Mouse (Mus musculus): ENCODE data around the gene Ccn1. TPM values are rescaled to one million over a fixed set of nuclear protein-coding genes. Genes with fewer than 3 reads are reported as not detected.

Ccn1 gene
- total and polyA plus RNA-seq, 3 experiments, result not detected

DNA sequence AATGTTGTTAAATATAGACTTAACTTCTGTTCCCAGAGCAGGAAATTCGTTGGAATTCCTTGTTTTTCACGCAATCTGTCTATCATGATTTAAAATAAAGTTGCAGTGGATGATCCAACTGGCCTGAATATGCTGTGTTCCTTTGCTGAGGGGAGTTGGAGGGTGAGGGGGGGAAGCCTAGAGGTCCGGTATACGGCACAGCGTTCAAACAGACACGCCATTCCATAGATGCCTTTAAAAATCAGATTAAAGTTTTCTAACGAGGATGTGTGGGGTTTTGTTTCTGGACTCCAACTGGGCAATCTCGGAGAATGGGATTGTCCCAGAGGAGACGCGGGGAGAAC lies 2.2 kb upstream of the Ccn1 start:
- no peak for ATAC-seq (ENCODE audit: extremely low read depth, insufficient number of reproducible peaks, low FRiP score, poor library complexity, severe bottlenecking)
- Histone ChIP-seq H3K36me3 (replicated peaks) (no peaks in the 10 kb centered on the region), H3K4me3 (ENCODE audit: low read depth, low read length) (no peak overlapping the region), H3K9me3 (replicated peaks) (peaks cover 60% of the 10 kb centered on the region), H3K27me3 (ENCODE audit: insufficient read depth, low read length) (no peaks in the 10 kb centered on the region), H3K4me1 (ENCODE audit: insufficient read depth, low read depth, low read length) (no peaks in the 10 kb centered on the region)
- TF ChIP-seq TAL1 (conservative IDR thresholded peaks at IDR 0.05; ENCODE audit: low read depth, low read length) (no peak), CTCF (IDR thresholded peaks at IDR 0.05; ENCODE audit: low read depth, low read length) (no peak), GATA1 (IDR thresholded peaks at IDR 0.05; ENCODE audit: borderline replicate concordance, low read length) (no peak), GATA2 (IDR thresholded peaks at IDR 0.05; ENCODE audit: borderline replicate concordance, low read depth, low read length) (no peak), POLR2AphosphoS5 (IDR thresholded peaks at IDR 0.05; ENCODE audit: insufficient replicate concordance, low read depth, low read length) (no peak)
- no peak for DNase-seq (ENCODE audit: low spot score)

DNA sequence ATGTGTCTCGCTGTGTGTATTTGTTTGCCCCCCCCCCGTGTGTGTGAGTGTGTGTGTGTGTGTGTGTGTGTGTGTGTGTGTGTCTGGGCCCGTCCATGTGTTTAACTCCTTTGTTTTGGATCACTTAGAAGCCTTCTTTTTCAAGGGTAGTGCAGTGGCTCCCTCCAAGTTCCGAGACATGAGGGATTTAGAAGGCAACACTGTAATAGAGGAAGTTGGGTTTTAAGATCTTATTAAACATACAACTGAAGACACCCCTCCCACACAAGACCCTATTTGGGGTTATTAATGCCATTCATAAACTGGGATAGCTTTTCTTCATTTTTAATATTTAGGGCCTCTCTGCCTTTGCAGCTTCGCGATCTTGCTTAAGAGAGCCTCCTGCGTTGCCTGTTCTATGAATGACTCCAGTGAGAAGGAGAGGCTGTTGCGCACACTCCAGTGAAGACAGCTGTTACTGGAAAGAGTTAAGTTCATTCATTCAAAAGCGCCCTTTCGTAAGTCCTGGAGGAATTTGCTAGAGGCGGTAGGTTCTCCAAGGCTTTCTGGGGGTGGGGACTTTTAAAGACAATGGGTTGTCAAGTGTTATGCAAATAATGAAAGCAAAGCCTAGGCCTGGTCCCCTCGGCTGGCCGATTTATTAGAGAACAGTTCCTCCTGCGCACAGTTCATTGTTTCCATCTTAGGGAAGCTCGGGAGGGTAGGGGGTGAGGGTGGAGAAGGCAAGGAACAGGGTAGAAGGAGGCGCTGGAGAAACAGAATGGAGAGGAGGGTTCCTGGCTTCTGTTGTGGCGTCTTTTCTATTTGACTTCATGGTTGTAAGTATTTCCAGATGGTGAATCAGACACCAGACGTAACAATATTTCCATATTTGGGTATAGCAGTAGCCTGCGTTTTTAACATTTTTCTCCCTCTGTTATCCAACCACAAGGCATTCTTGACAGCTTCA lies 1.5 kb upstream of the Ccn1 start:
- peaks cover 57% of the 10 kb centered on the region for H3K9me3 ChIP-seq (replicated peaks)
- no peak for TF ChIP-seq GATA1 (IDR thresholded peaks at IDR 0.05; ENCODE audit: borderline replicate concordance, low read length)
- H3K36me3 ChIP-seq (replicated peaks), result no peaks in the 10 kb centered on the region
- no peak overlapping the region for H3K4me3 ChIP-seq (ENCODE audit: low read depth, low read length)
- no peak for ATAC-seq (ENCODE audit: extremely low read depth, insufficient number of reproducible peaks, low FRiP score, poor library complexity, severe bottlenecking)
- H3K4me1 ChIP-seq (ENCODE audit: insufficient read depth, low read depth, low read length), result no peaks in the 10 kb centered on the region
- no peaks in the 10 kb centered on the region for H3K27me3 ChIP-seq (ENCODE audit: insufficient read depth, low read length)
- no peak for DNase-seq (ENCODE audit: low spot score)

DNA sequence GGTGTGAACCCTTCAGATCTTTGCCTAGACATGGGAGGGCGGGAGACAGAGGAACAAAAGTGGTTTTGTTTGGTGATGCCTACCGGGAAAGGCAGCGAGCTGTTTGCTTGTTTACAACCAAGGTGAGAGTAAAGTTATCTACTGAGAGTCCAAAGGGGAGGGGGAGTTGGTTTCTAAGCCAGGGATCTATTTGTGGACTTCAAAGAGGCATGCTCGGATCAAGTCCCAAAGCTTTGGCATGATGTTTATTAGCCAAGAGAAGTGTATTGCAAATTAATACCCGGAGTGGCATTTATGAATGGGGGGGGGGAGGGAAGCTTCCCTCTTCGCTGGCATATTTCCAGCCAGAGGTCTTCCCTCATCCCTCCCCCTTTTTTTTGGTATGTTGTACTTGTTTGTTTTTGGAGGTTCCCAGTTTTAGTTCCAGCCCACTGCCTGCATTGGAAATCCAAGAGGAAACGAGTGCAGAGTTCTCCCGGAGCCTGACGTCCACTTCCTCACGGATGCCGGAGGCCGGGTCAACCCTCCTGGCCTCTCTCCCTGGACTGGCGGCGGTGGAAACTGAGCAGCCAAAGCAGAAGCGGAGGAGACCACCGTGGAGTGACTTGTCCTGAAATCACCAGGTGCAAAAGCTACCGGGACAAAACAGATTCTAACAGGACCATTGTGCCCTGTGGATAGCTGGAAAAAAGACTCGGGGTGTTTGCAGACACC lies 674 bp upstream of the Ccn1 start:
- H3K27me3 ChIP-seq (ENCODE audit: insufficient read depth, low read length), result no peaks in the 10 kb centered on the region
- DNase-seq (ENCODE audit: low spot score) (no peak), ATAC-seq (ENCODE audit: extremely low read depth, insufficient number of reproducible peaks, low FRiP score, poor library complexity, severe bottlenecking) (no peak)
- no peak overlapping the region; the same call in 1 of the 2 replicates for H3K4me3 ChIP-seq (ENCODE audit: low read depth, low read length)
- H3K9me3 ChIP-seq (replicated peaks), result peaks cover 52% of the 10 kb centered on the region
- H3K36me3 ChIP-seq (replicated peaks), result no peaks in the 10 kb centered on the region
- H3K4me1 ChIP-seq (ENCODE audit: insufficient read depth, low read depth, low read length), result no peaks in the 10 kb centered on the region
- TF ChIP-seq CTCF (IDR thresholded peaks at IDR 0.05; ENCODE audit: low read depth, low read length) (no peak), GATA1 (IDR thresholded peaks at IDR 0.05; ENCODE audit: borderline replicate concordance, low read length) (no peak), POLR2AphosphoS5 (IDR thresholded peaks at IDR 0.05; ENCODE audit: insufficient replicate concordance, low read depth, low read length) (no peak), GATA2 (IDR thresholded peaks at IDR 0.05; ENCODE audit: borderline replicate concordance, low read depth, low read length) (no peak), TAL1 (conservative IDR thresholded peaks at IDR 0.05; ENCODE audit: low read depth, low read length) (no peak)

DNA sequence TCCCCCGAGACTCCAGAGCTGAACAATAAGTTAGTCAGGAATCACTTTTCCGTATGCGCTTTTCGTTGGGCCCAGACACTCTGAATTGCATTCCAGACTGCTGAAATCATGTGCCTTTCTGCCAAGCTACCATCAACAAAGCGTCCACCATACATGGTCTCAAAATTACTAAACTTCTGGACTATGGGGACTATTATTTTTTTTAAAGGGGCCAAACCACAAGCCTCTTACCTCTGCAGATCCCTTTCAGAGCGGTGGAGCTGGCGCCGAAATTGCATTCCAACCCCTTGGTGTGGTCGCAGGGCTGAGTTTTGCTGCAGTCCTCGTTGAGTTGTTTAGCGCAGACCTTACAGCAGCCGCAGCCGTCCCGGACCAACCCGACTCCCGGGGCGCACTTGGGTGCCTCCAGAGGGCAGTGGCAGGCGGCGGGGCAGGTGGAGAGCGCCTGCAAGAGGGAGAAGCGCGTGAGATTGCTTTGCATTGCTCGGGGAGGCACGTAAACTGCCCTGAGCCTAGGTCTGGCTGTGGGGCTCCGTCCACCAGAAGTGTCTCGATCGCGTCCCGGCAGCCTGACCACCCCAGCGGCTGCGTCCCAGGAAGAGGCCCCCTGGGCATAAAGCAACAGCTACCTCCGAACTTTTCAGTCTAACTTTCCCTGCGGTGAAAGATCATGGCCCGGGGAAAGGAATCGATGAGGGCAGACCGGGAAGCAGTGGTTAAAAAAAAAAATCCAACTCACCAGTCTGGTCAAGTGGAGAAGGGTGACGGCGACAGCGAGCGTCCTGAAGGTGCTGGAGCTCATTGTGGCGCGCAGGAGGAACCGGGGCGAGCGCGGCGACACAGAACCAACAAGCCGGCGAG lies 560 bp downstream of the Ccn1 start:
- Histone ChIP-seq H3K4me1 (ENCODE audit: insufficient read depth, low read depth, low read length) (no peaks in the 10 kb centered on the region), H3K27me3 (ENCODE audit: insufficient read depth, low read length) (no peaks in the 10 kb centered on the region), H3K36me3 (replicated peaks) (no peaks in the 10 kb centered on the region), H3K9me3 (replicated peaks) (peaks cover 45% of the 10 kb centered on the region), H3K4me3 (ENCODE audit: low read depth, low read length) (no peak overlapping the region; the same call in 1 of the 2 replicates)
- ATAC-seq (ENCODE audit: extremely low read depth, insufficient number of reproducible peaks, low FRiP score, poor library complexity, severe bottlenecking) (no peak), DNase-seq (ENCODE audit: low spot score) (no peak)
- TF ChIP-seq TAL1 (conservative IDR thresholded peaks at IDR 0.05; ENCODE audit: low read depth, low read length) (no peak), GATA1 (IDR thresholded peaks at IDR 0.05; ENCODE audit: borderline replicate concordance, low read length) (no peak), POLR2AphosphoS5 (IDR thresholded peaks at IDR 0.05; ENCODE audit: insufficient replicate concordance, low read depth, low read length) (no peak), CTCF (IDR thresholded peaks at IDR 0.05; ENCODE audit: low read depth, low read length) (no peak), GATA2 (IDR thresholded peaks at IDR 0.05; ENCODE audit: borderline replicate concordance, low read depth, low read length) (no peak)

DNA sequence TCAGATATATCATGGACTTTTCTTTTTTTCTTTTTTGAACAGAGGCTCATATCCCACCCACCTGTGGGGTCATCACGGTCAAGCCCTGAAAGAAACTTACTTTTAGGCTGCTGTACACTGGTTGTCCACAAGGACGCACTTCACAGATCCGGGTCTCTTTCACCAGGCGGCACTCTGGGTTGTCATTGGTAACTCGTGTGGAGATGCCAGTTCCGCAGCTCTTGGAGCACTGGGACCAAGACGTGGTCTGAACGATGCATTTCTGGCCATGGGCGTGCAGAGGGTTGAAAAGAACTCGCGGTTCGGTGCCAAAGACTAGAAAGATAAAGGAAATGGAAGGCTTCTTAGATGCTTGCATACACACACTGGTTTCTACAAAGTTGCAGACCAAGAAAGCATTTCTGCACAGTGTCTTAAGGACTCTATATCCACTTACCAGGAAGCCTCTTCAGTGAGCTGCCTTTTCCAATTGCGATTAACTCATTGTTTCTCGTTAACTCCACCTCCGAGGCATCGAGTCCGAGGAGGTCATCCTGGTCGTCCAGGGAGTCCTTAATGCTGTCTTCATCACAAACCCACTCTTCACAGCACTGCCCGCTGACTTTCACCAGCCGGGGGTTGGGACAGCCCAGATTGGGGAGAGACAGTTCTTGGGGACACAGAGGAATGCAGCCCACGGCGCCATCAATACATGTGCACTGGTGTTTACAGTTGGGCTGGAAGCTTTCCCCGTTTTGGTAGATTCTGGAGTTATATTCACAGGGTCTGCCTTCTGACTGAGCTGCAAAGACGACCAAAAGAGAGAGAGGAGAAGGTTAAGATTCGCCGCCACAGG lies 1.5 kb downstream of the Ccn1 start:
- TF ChIP-seq CTCF (IDR thresholded peaks at IDR 0.05; ENCODE audit: low read depth, low read length) (no peak), GATA2 (IDR thresholded peaks at IDR 0.05; ENCODE audit: borderline replicate concordance, low read depth, low read length) (no peak), TAL1 (conservative IDR thresholded peaks at IDR 0.05; ENCODE audit: low read depth, low read length) (no peak), POLR2AphosphoS5 (IDR thresholded peaks at IDR 0.05; ENCODE audit: insufficient replicate concordance, low read depth, low read length) (no peak), GATA1 (IDR thresholded peaks at IDR 0.05; ENCODE audit: borderline replicate concordance, low read length) (no peak)
- ATAC-seq (ENCODE audit: extremely low read depth, insufficient number of reproducible peaks, low FRiP score, poor library complexity, severe bottlenecking) (no peak), DNase-seq (ENCODE audit: low spot score) (no peak)
- Histone ChIP-seq H3K36me3 (replicated peaks) (no peaks in the 10 kb centered on the region), H3K4me1 (ENCODE audit: insufficient read depth, low read depth, low read length) (no peaks in the 10 kb centered on the region), H3K27me3 (ENCODE audit: insufficient read depth, low read length) (no peaks in the 10 kb centered on the region), H3K4me3 (ENCODE audit: low read depth, low read length) (no peak overlapping the region), H3K9me3 (replicated peaks) (peaks cover 43% of the 10 kb centered on the region)

Measured in G1E (cell line).